Mouse (Mus musculus): ENCODE measurements around the gene Fam196b.
A peak's percentile ranks its signal among the peaks of the same experiment; 100 is the strongest.

DNA sequence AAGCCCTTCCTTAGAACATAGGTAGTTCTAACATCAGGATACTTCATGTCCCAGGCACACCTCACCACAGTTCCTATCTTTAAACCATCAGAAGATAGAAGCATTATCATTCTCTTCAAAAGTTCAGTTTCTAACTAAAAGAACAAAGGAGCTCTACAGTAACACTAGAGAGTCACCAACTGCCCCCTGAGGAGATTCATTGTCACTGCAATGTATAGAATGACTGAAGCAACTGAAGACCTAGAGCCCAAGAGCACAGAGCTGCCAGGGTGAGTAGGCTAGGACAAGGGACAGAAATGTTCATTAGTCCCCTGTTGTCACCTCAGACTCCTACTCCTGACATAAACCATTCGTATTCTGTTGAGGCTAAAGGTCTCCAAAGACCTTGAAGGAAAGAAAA lies 152.4 kb downstream of the Fam196b start:
- TF ChIP-seq CTCF (IDR thresholded peaks at IDR 0.05; ENCODE audit: low read depth) (0 out of 2 replicates have a peak, but pooled peaks have one; percentile 3), EP300 (optimal IDR thresholded peaks at IDR 0.05) (no peak)
